Mouse (Mus musculus) small intestine, adult 2 months (tissue): Measurements from ENCODE around the gene Fbxl13.

Source experiments
- CTCF ChIP-seq: fragments of 200-500 bp; IDR thresholded peaks from 2 replicates; pipeline ENCODE4 v1.5.1; 2012; ENCODE audit warnings: low read depth, mild to moderate bottlenecking, control low read depth, inconsistent platforms, low read length, moderate library complexity, mixed read lengths; ENCODE audit not compliant: insufficient replicate concordance, insufficient read length; ENCODE audit errors: extremely low read depth
- POLR2A ChIP-seq: fragments of 200-500 bp; IDR thresholded peaks from 2 replicates; pipeline ENCODE4 v1.6.1; 2012; ENCODE audit warnings: low read depth, mild to moderate bottlenecking, control low read depth, inconsistent platforms, low read length, moderate library complexity

DNA sequence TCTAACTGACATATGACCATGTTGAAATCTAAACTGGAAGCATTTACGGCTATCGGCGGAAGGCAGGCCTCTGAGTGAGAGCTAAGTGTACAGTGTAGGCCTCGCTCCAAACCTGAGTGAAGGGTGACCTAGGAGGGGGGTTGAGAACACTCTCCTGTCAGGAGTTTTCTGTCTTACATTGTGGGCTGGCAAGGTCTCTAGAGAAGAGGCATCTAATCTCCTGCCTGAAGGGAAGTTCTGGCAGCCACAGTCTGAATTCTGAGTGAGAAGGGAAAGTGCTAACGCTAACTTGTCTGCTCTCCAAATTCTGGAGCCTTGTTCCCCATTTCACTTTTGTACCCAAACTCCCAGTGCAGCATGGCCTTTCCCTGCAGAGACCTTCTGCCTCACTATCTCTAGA lies 156.9 kb downstream of the Fbxl13 start:
- TF ChIP-seq CTCF: no peak
- TF ChIP-seq POLR2A: no peak
